Mouse (Mus musculus) CD4-positive helper T cell, adult 2 months (primary cell): ENCODE data around the gene Vstm5.
"Not testable (repeated sequence)": the region's sequence is repeated elsewhere in the genome, so short reads cannot be mapped to it uniquely, and the experiment has no call there.

Experiments
- DNase-seq: peaks from one replicate; pipeline ENCODE4 v3.0.0-alpha.2; 2012; ENCODE audit warnings: low read depth, missing footprints, low spot score

Vstm5 gene

GRCm38 (mm10) chr9:15239042-15239925, at the start of gene Vstm5:
Gene Vstm5, plus strand, starts transcription at chr9:15239045.
- no peak for DNase-seq

- DNase-seq: not testable (repeated sequence)
Observed at GRCm38 (mm10) chr9:15194806-15195205, 44.0 kb upstream of the Vstm5 start.

GRCm38 (mm10) chr9:15206631-15207030, 32.2 kb upstream of the Vstm5 start:
- DNase-seq: no peak

DNA sequence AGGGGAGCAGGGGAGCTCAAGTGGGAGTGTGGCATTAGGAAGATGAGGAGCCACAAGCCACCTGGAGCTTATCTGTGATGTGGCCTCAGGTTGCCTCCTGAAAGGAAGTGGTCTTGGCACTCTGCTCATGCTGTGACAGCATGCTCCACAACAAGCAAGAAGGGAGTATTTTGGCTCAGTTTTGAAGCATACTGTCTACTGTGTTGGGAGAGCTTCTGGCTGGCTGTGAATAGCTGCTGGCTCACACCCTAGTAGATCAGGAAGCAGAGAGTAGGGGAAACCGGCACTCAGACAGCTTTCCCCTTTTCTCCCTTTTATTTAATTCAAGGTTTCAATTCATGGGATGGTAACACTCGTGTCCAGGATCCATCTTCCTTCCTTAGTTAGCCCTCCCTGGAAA, 29.5 kb upstream of the Vstm5 start:
- DNase-seq: no peak

DNA sequence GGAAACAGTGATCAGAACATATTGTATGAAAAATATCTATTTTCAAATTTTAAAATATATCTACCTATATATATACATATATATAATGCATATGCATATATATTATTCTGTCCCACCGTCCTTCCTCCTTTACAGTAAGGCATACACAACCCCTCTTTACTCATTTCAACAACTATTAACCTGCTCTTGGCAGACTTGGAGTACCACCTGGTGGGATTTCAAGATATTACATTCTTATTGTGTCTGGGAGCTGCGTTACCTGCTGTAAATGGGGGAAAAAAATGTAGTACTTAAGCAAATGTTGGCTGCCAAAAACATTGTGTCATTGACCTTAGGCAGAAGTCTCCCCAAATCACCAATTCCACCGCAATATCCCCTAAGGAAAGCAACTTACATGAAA, 27.0 kb upstream of the Vstm5 start:
- DNase-seq: no peak

DNA sequence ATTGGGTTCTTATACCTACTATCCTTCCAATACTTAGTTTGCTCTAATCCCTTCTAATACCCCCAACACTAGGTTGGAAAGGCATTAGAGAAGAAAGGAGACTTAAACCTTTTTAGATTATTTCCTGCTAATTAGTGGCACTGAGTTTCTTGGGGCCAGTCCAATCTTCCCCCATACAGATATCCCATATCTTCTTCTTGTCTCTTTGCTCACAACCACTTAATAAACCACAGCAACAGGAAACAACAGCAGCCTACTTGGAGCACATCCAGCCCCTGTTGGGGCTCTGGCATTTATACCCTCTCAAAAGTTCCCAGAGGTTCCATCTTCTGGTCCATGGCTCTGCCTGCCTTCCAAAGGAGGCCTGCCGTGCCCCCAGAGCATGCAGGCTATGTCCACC, 25.1 kb upstream of the Vstm5 start:
- DNase-seq: no peak

DNA sequence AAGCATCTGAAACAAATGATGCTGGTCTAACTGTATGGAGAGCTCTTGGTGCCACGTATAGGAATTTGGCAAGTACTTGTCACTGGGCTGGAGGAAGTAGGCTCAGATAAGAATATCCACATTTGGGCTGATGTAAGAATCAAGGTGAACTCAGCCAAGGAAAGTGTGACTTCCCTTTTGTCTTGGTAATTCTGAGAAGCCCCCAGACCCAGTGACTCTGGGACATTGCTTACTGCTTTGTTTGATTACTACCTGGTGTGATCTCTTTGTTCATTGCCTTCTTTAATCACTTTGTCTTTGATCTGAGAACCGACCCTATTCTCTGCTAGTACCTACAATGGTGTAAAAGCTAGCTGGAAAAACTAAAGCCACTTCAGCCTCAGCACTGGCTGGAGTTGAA, 13.9 kb upstream of the Vstm5 start:
- DNase-seq: no peak

DNA sequence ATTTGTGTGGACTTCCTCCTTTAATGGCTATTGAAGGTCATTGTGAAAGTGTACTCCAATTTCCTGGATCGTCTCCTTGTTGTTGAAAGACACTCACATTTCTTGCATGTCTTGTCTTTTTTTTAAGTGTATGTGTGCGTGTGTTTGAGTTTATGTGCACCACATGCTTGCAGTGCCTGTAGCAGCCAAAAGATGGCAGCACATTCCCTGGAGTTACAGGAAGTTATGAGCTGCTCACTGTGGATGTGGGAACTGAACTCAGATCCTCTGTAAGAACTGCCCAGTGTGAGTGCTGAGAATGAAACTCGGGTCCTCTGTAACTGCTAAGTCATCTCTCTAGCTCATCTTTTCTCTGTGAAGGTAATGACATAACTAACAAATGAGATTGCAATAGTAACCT, 6.4 kb upstream of the Vstm5 start:
- DNase-seq: no peak

DNA sequence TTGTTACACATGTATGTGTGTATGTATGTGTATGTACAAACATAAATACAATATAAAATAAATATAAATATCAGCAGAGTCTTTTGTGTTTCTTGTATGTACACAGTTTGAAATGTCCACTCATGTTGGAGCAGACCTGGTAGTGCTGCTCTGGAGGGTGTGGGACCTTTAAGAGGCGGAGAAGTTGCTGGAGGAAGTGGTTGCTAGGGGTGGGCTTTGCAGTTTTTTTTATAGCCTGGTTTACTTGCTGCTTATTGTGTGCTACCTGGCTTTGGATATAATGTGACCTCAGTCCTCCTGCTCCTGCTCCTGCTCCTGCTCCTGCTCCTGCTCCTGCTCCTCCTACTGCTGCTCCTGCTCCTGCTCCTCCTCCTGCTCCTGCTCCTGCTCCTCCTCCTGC, 5.2 kb upstream of the Vstm5 start:
- no peak for DNase-seq

GRCm38 (mm10) chr9:15235986-15236385, 2.9 kb upstream of the Vstm5 start:
- no peak for DNase-seq

DNA sequence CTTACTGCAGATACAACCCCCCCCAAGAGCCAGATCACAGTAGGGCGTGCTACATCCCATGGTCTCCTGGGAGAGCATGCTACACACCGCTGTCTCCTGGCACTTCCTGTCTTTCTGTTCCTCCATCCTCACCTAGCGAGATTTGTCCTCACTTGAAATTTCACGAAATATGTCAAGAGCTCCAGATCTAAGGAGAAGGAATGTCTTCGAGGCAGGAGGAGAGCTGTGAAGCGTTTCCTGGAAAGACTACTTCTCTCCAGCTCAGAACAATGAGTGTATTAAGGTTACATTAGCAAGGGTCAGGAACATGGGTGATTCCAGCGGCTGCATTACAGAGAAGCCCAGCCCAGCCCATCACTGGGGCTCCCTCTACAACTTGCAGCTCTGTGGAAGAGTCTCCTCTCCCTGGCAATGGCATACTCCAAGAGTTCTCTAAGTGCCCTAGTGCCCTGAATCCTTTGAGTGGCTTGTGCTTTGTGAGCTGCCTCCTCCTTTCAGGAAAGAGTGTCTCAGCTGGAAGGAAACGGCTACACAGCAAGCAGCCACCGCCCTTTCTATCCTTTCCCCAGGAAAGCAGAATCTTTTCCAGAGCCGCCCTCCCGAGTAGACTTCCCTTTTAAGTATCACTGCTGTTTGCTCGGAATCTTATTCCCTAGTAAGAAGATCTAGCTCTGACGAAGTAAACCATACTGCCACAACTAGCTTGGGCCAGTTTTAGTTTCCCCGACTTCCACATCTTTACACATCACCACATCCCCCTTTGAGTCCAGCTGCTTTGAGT, 1.1 kb upstream of the Vstm5 start:
- DNase-seq: no peak

DNA sequence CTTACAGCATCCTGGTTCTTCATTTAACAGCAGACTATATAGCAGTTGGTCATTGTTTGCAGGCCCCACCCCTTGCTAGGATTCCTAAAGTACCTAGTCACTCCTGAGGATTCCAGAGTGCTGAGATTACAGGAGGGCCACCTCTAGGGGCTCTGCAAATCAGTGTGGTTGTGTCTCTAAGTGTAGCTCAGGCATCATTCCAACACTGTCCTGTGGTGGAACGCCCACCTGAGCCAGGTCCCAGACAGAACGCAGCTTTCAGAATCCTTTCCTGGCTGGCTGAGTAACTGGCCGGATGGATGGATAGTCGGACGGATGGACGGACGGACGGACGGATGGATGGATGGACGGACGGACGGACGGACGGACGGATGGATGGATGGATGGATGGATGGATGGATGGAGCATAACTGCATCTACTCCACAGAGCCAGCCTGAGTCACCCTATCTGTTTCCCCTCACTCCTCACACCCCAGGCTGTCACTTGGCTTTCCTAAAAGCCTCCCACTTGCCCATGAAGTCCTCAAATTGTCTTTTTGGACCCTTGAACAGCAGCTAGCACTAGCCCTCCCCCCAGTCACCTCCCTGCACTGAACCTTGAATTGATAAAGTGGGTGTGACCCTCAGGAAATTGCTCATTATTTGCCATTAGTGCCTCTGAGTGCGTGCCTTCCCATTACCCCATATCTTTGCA, 401 bp upstream of the Vstm5 start:
- DNase-seq: no peak

GRCm38 (mm10) chr9:15240006-15240405, 1.2 kb downstream of the Vstm5 start:
- no peak for DNase-seq

DNA sequence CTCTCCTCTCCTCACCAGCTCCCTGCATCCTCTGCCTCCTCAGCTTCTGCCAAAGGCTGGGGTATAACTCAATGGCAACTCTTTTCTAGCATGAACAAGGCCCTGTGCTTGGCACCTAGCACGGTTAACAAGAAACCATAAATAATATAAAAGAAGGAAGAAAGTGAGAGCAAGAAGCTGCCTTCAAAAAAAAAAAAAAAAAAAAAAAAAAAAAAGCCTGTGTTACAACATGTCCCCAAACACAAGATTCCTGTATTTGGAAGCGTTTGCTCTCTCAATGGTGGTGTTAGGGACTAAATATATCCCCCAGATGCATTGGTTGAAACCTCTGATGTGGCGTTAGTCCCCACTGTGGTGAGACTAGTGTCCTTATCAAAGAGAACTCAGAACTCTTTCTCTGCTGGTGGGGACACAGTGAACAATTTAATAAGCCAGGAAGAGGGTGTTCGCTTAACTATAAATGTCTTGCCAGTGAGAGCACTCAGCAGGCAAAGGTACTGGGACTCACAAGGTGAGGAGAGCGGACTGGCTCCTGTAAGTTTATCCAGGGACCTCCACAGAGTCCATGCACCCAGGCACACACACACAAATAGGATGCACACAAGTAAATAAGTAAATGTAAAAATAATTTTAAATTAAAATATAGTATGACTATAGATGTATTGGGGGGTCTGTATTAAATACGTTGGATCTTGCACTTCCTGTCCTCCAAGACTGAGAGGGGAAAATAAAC, 2.2 kb downstream of the Vstm5 start:
- no peak for DNase-seq

DNA sequence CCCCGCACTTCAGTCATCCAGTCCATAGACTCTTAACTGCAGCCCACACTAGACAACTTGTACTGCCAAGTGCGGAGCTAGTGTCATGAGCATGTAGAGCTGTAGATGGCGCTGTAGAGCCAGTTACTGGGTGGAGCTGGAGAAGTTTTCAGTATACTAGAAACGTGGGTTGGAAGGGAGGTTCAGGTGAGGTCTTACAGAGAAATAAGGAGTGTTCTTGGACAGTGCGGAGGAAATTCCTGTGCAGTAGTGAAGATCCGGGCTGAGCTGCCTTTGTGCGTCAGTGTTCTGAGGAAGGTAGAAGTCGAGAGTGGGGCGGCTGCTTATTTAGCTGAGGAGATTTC, 2.7 kb downstream of the Vstm5 start:
- DNase-seq: peak; percentile 16

DNA sequence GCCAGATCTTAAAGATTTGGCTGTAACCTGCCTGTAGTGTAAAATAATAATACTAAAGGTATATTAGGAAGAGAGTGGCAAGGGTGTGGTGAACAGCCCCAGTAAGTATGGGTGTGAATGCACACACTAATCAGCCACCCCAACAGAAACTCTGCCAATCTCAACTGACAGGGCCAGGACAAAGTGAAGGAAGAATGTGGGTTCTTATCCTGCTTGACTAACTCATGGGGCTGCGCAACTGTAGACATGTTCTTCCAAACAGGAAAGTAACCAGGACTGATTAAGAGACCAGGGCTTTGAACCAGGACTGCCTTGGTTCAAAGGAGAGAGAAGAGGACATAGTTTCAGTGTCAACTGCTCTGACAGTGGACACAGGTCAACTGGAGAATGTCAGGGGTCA, 3.3 kb downstream of the Vstm5 start:
- no peak for DNase-seq

GRCm38 (mm10) chr9:15245319-15246075, 6.7 kb downstream of the Vstm5 start:
- no peak for DNase-seq

DNA sequence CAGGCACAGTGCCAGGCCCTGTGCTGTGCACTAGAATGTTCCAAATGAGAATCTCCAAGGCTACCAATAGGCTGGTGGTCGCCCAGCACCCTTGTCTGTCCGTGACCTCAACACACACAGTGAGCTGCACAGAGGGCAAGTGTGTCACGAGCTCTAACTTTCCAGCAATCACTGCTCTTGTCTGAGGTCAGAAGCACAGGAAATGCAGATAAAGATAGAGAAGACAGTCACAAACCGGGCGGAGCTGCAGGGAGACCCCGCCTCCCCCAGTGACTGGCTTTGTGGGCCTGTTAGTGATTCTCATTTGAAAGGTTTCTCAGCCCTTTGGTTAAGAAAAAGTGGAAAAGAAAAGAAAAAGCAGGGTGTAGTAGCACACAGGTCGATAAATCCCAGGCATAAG, 11.5 kb downstream of the Vstm5 start:
- DNase-seq: peak; percentile 70

GRCm38 (mm10) chr9:15252196-15252595, 13.4 kb downstream of the Vstm5 start:
- no peak for DNase-seq

GRCm38 (mm10) chr9:15254501-15254900, 15.7 kb downstream of the Vstm5 start:
- no peak for DNase-seq

- no peak for DNase-seq
Observed at GRCm38 (mm10) chr9:15256214-15256613, 17.4 kb downstream of the Vstm5 start.
